Mouse (Mus musculus) stomach, adult 2 months (tissue): ENCODE measurements around the gene Cttnbp2nl. TPM values are rescaled to one million over a fixed set of nuclear protein-coding genes. Genes with fewer than 3 reads are reported as not detected.

Experiments
- polyA plus RNA-seq: library from polyadenylated mRNA; depleted of rRNA; stranded (reverse); fragments of >200 nt; gene quantifications from 2 replicates; pipeline ENCODE4 v1.2.3, GENCODE M21; 2012; rRNA removed

Gene Cttnbp2nl
- polyA plus RNA-seq: 2.4 and 3.3 TPM in 2 replicates

DNA sequence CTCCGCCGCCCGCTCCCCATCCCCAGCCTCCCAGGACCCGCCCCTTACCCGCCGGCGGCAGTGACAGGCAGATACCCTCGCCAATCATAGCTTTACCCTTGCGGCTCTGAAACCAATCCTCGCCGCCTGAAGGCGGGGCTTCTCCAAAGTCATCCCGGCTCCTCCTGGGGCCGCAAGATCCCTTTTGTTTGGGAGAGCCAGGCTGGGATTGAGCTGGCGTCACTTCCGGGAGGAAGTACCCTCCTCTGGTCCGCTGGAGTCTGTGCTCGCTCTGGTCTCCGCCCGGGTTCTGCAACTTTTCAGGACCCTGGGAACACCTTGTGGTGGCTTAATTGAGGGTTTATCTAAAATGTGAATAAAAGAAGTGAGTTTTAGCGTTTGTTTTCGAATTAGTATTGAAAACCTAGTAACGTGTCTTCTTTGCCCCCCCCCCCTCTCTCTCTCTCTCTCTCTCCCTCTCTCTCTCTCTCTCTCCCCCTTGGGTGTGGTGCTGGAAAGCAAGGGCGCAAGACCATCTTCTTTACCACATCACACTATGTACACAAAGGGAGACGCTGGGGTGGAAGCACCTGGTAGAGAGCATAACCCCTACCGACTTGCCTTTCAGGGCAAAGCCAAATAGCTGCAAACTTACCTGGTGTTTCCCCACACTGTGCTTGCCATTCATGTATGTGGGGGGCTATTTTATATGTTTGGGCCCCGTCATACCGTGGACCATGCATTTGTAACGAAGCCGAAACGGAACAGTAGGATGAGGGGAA, at the start of gene Cttnbp2nl:
Cttnbp2nl (minus strand) TSS at position 210 of the 761 bp plus-strand sequence.

DNA sequence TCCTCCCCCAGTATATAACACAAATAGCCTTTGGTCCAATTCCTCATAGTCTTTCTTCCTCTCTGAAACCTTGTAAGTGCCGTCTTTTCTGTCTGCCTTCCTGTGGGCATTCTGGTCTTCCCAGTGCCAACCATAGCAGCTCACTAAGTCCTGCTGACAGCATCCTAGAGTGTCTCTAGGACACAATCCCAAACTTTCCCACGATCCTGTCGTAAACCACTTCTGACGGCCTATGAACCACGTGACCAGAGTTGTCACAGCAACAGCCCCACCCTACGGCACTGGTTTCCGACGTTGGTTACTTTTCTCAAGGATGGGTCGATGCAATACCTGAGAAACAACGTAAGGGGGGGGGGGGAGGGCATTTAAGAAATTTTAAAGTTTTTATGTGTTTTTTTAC, 13.6 kb upstream of the Cttnbp2nl start, which contains the start of gene 4930564D02Rik:
4930564D02Rik (plus strand) TSS at position 301 of the 400 bp plus-strand sequence.

DNA sequence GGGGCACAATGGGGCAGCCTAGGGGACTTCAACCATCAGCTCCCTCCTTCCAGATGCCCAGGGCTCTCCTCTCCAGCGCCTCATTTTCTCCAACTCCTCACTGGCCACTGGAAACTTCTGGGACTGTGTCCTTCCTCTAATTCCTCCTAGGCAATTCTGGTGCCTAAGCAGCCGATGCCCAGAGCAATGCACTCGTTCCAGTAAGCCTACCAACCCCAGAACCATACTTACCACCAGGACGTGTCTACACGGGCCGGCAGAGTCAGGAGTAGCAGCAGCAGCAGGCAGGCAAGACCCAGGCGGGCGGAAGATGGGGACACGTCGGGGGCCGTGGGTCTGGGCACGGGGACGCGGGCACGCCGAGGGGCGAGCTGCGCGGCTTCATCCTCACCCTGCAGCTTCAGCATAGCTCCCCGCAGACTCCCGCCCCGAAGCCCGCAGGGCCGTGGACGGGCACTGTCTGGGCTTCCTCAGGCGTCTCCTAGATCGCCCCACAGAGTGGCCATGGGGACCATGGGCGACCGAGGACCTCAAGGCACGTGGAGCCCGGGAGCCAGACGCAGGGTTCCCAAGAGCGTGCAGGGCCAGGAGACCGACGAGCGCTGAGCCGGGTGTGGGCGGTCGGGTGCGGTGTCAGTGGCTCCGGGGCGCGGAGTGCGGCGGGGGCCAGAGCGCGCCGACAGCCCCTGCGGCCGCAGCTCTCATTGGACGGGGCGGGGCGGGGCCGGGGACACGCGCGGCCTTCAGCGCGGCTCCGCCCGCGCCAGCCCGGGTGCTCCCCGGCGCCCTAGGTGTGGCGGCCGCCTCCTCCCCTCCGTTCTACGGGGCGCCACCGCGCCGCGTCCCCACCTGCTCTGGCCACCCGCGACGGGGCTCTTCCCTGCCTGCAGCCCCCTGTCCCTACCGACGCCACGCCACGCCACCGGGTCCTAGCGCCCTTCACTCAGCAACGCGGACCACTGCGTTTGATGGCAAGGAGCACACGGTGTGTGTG, 91.6 kb downstream of the Cttnbp2nl start, which contains the start of gene Wnt2b:
Wnt2b (minus strand) TSS at position 856 of the 994 bp plus-strand sequence.

Other genes starting within 250 kb of the Cttnbp2nl start
- 2.8 and 4.2 TPM in 2 replicates for gene Mov10, start 234.6 kb downstream of the Cttnbp2nl start, polyA plus RNA-seq
- gene St7l, start 189.1 kb downstream of the Cttnbp2nl start, polyA plus RNA-seq: 1.9 and 2.3 TPM in 2 replicates
- gene Capza1, start 188.6 kb downstream of the Cttnbp2nl start, polyA plus RNA-seq: 5.6 and 7.2 TPM in 2 replicates
- gene Wnt2b, start 91.2 kb downstream of the Cttnbp2nl start, polyA plus RNA-seq: 1.6 and 1.7 TPM in 2 replicates
- gene 4930564D02Rik, start 13.7 kb upstream of the Cttnbp2nl start, polyA plus RNA-seq: not detected in 2 replicates